Mouse (Mus musculus) CH12.LX (cell line): ENCODE measurements around the gene Smoc1. TPM values are rescaled to one million over a fixed set of nuclear protein-coding genes. Genes with fewer than 3 reads are reported as not detected.

Experiments used
- DNase-seq: peaks from one replicate; pipeline ENCODE4 v3.0.0-alpha.2; 2013; ENCODE audit errors: extremely low read depth
- H3K27ac ChIP-seq: 2 replicates; pipeline ENCODE4 v1.5.1; 2012; ENCODE audit warnings: low read depth, mild to moderate bottlenecking, control low read depth, moderate library complexity; ENCODE audit not compliant: insufficient read depth
- H3K27me3 ChIP-seq: replicated peaks from 2 replicates; pipeline ENCODE3; 2012; ENCODE audit warnings: inconsistent platforms
- H3K36me3 ChIP-seq, 2 experiments: replicated peaks in 1 of 2; 2 replicates each; pipeline versions ENCODE3 to v1.6.1; 2012; ENCODE audit warnings: inconsistent platforms in 1 of 2, low read length in 1 of 2, mild to moderate bottlenecking in 1 of 2, mixed read lengths in 1 of 2, moderate library complexity in 1 of 2; ENCODE audit not compliant: control insufficient read depth in 1 of 2, insufficient read depth in 1 of 2
- H3K4me1 ChIP-seq, 2 experiments: 2 replicates each; pipeline ENCODE4 v1.6.1; 2012; ENCODE audit warnings: inconsistent platforms in 1 of 2, moderate library complexity in 1 of 2; ENCODE audit not compliant: insufficient read depth in 2 of 2, control insufficient read depth in 1 of 2
- H3K4me2 ChIP-seq: 2 replicates; pipeline ENCODE4 v1.6.1; 2012; ENCODE audit warnings: low read depth, mild to moderate bottlenecking, control low read depth; ENCODE audit not compliant: poor library complexity, insufficient read depth, severe bottlenecking
- H3K4me3 ChIP-seq, 3 experiments: fragments of 150-350 bp in 1 of 3; sonication (generic) in 1 of 3; replicated peaks in 1 of 3; 2 replicates each; pipeline versions ENCODE3 to v1.5.1; 2011 to 2012; ENCODE audit warnings: low read depth in 2 of 3, low read length in 2 of 3, mild to moderate bottlenecking in 2 of 3, moderate library complexity in 2 of 3, control low read depth in 1 of 3, improper control_type of control experiment in 1 of 3, inconsistent platforms in 1 of 3, mixed read lengths in 1 of 3; ENCODE audit not compliant: poor library complexity in 1 of 3
- H3K79me2 ChIP-seq: replicated peaks from 2 replicates; pipeline ENCODE4 v1.6.1; 2012; ENCODE audit warnings: mild to moderate bottlenecking, moderate library complexity; ENCODE audit not compliant: control insufficient read depth, poor library complexity, insufficient read depth, severe bottlenecking; ENCODE audit errors: extremely low read depth
- H3K9ac ChIP-seq: 2 replicates; pipeline ENCODE4 v1.6.1; 2012; ENCODE audit warnings: low read depth, mild to moderate bottlenecking, control low read depth, moderate library complexity; ENCODE audit not compliant: insufficient read depth
- H3K9me3 ChIP-seq: replicated peaks from 2 replicates; pipeline ENCODE3; 2012; ENCODE audit warnings: low read length, inconsistent platforms, mixed read lengths
- BHLHE40 ChIP-seq: IDR thresholded peaks from 2 replicates; pipeline ENCODE4 v1.6.1; 2011; ENCODE audit warnings: mild to moderate bottlenecking, low read depth, low read length, improper control_type of control experiment
- CTCF ChIP-seq, 2 experiments: IDR thresholded peaks in 1 of 2; conservative IDR thresholded peaks in 1 of 2; 2 replicates each; pipeline ENCODE4 v1.5.1; 2011 to 2012; ENCODE audit warnings: low read depth in 2 of 2, low read length in 2 of 2, improper control_type of control experiment in 1 of 2, inconsistent platforms in 1 of 2, mild to moderate bottlenecking in 1 of 2, moderate library complexity in 1 of 2
- E2F4 ChIP-seq: IDR thresholded peaks from 2 replicates; pipeline ENCODE4 v1.6.1; 2011; ENCODE audit warnings: low read depth, low read length, improper control_type of control experiment; ENCODE audit not compliant: insufficient replicate concordance
- ETS1 ChIP-seq: conservative IDR thresholded peaks from 2 replicates; pipeline ENCODE4 v1.6.1; 2012; ENCODE audit warnings: low read depth, mild to moderate bottlenecking, inconsistent platforms, low read length, improper control_type of control experiment, moderate library complexity
- GABPA ChIP-seq: IDR thresholded peaks from 2 replicates; pipeline ENCODE4 v1.6.1; 2012; ENCODE audit warnings: low read depth, low read length, improper control_type of control experiment, inconsistent platforms; ENCODE audit not compliant: insufficient replicate concordance
- HCFC1 ChIP-seq: IDR thresholded peaks from 2 replicates; pipeline ENCODE4 v1.6.1; 2012; ENCODE audit warnings: low read depth, mild to moderate bottlenecking, inconsistent platforms, low read length, improper control_type of control experiment
- IRF4 ChIP-seq: IDR thresholded peaks from 2 replicates; pipeline ENCODE4 v1.6.1; 2014; ENCODE audit warnings: low read depth, mild to moderate bottlenecking, inconsistent platforms, low read length, improper control_type of control experiment
- JUND ChIP-seq: conservative IDR thresholded peaks from 2 replicates; pipeline ENCODE4 v1.6.1; 2011; ENCODE audit warnings: low read depth, low read length, improper control_type of control experiment
- KAT2A ChIP-seq: IDR thresholded peaks from 2 replicates; pipeline ENCODE4 v1.6.1; 2012; ENCODE audit warnings: low read length, improper control_type of control experiment, inconsistent platforms; ENCODE audit not compliant: insufficient replicate concordance
- MAFK ChIP-seq: IDR thresholded peaks from 2 replicates; pipeline ENCODE4 v1.6.1; 2011; ENCODE audit warnings: low read length, improper control_type of control experiment; ENCODE audit not compliant: insufficient replicate concordance
- MAZ ChIP-seq: IDR thresholded peaks from 2 replicates; pipeline ENCODE4 v1.6.1; 2012; ENCODE audit warnings: low read depth, mild to moderate bottlenecking, inconsistent platforms, low read length, improper control_type of control experiment, moderate library complexity
- NRF1 ChIP-seq: IDR thresholded peaks from 2 replicates; pipeline ENCODE4 v1.6.1; 2014; ENCODE audit warnings: low read depth, mild to moderate bottlenecking, inconsistent platforms, low read length, improper control_type of control experiment, moderate library complexity
- PAX5 ChIP-seq: IDR thresholded peaks from 2 replicates; pipeline ENCODE4 v1.6.1; 2012; ENCODE audit warnings: low read length, inconsistent platforms, mixed read lengths
- POLR2A ChIP-seq: IDR thresholded peaks from 2 replicates; pipeline ENCODE4 v1.6.1; 2011; ENCODE audit warnings: low read depth, mild to moderate bottlenecking, improper control_type of control experiment, low read length
- POLR2AphosphoS2 ChIP-seq: IDR thresholded peaks from 2 replicates; pipeline ENCODE4 v1.6.1; 2011; ENCODE audit warnings: low read depth, low read length, improper control_type of control experiment
- RCOR1 ChIP-seq: conservative IDR thresholded peaks from 2 replicates; pipeline ENCODE4 v1.6.1; 2012; ENCODE audit warnings: low read depth, mild to moderate bottlenecking, inconsistent platforms, low read length, improper control_type of control experiment
- SIN3A ChIP-seq: IDR thresholded peaks from 2 replicates; pipeline ENCODE4 v1.6.1; 2012; ENCODE audit warnings: low read length, improper control_type of control experiment, inconsistent platforms
- TCF12 ChIP-seq: IDR thresholded peaks from 2 replicates; pipeline ENCODE4 v1.6.1; 2014; ENCODE audit warnings: low read depth, mild to moderate bottlenecking, inconsistent platforms, low read length, improper control_type of control experiment
- USF1 ChIP-seq: IDR thresholded peaks from 2 replicates; pipeline ENCODE4 v1.6.1; 2014; ENCODE audit warnings: low read depth, mild to moderate bottlenecking, inconsistent platforms, low read length, improper control_type of control experiment
- ZC3H11A ChIP-seq: IDR thresholded peaks from 2 replicates; pipeline ENCODE4 v1.6.1; 2012; ENCODE audit warnings: low read depth, mild to moderate bottlenecking, inconsistent platforms, low read length, improper control_type of control experiment
- ZKSCAN1 ChIP-seq: IDR thresholded peaks from 2 replicates; pipeline ENCODE4 v1.6.1; 2012; ENCODE audit warnings: low read depth, inconsistent platforms, low read length, improper control_type of control experiment, borderline replicate concordance
- ZNF384 ChIP-seq: IDR thresholded peaks from 2 replicates; pipeline ENCODE4 v1.6.1; 2012; ENCODE audit warnings: low read depth, low read length, improper control_type of control experiment, inconsistent platforms
- dilution Hi-C: fragments of 300-500 bp; cut with MboI; formaldehyde crosslinking; loops from 2 replicates; pipeline ENCODE4 v1.14.3; 2020; ENCODE audit warnings: low sequenced_read_pairs; ENCODE audit not compliant: extremely low pct_unique_long_range_greater_than_20kb, extremely low pct_ligation_motif_present
- in situ Hi-C: fragments of 300-500 bp; cut with MboI; formaldehyde crosslinking; loops from 3 replicates; pipeline ENCODE4 v1.14.3; 2019; ENCODE audit warnings: low sequenced_read_pairs, low pct_ligation_motif_present, low pct_unique_long_range_greater_than_20kb, mixed read lengths
- polyA plus RNA-seq: library from polyadenylated mRNA; unstranded; fragments of >175 nt; gene quantifications from 2 replicates; pipeline ENCODE4 v1.2.1, GENCODE M21; 2012; ENCODE audit warnings: low read depth; ENCODE audit not compliant: insufficient read length
- total RNA-seq, 2 experiments: library from RNA; depleted of rRNA; stranded (reverse); fragments of 300-350 nt in 1 of 2; fragments of >200 nt in 1 of 2; gene quantifications; 2 replicates each; pipeline ENCODE4 v1.2.3; 2012 to 2014

The Smoc1 gene
- total and polyA plus RNA-seq, 3 experiments: 11.0 to 23.0 (median 11.6) TPM

DNA sequence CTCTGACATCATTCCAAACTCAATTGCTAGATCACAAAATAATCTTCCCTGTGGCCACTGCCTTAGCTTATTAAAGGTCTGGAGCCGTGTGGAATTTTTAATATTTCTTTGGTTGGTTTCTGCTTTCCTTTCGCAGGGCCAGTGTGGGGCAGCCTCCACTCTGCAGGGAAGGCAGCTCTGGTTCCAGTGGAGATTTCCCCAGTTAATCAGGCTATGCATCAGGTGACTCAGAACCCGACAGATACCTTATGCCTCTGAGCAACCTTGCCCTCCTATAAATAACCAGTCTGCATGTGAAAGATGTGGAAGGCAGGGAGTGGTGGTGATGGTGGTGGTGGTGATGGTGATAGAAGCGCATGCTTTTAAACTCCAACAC is 7.4 kb downstream of the Smoc1 start:
- dilution Hi-C loops (no loop called here), in situ Hi-C loops (no loop called here)
- TF ChIP-seq IRF4 (no peak), SIN3A (no peak), POLR2A (no peak), ZKSCAN1 (no peak), ZNF384 (no peak), CTCF (conservative IDR thresholded peaks at IDR 0.05 in 1 of 2, IDR thresholded peaks at IDR 0.05 in 1 of 2; ENCODE audit: low read depth in 2 of 2, low read length in 2 of 2) (no peak), HCFC1 (no peak)
- no peaks in the 10 kb centered on the region for H3K27me3 ChIP-seq
- no peak for DNase-seq
- H3K4me3 ChIP-seq: no peak overlapping the region
- no peak overlapping the region for H3K9ac ChIP-seq
- H3K79me2 ChIP-seq: no peaks in the 10 kb centered on the region
- peaks cover 2 to 22% of the 10 kb centered on the region in 2 experiments; a peak in 2 of 4 replicates for H3K4me1 ChIP-seq
- no peaks in the 10 kb centered on the region for H3K9me3 ChIP-seq
- no peak overlapping the region for H3K27ac ChIP-seq
- H3K4me2 ChIP-seq: no peak overlapping the region
- peaks cover 4 to 58% of the 10 kb centered on the region in 2 experiments for H3K36me3 ChIP-seq

DNA sequence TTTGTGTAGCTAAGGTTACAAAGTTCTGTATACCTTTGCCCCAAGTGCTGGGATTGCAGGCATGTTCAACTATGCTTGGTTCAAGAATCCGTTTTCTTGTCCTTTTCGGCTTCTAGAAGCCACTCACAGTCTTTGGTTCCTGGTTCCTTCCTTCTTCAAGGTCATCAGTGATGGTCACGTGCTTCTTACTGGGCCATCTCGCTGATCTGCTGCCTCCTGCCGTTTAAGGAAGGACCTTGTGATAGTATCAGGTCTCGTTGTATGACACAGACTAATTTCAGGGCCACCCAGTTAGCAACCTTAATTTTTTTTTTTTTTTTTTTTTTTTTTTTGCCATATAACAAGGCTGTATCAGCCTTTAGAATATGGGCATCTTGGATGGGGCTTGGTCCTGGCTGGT is 9.2 kb downstream of the Smoc1 start:
- Histone ChIP-seq H3K36me3 (peaks cover 4 to 56% of the 10 kb centered on the region in 2 experiments), H3K4me3 (no peak overlapping the region), H3K79me2 (no peaks in the 10 kb centered on the region), H3K4me2 (no peak overlapping the region), H3K27ac (no peak overlapping the region), H3K4me1 (peaks cover 2 to 21% of the 10 kb centered on the region in 2 experiments; a peak in 2 of 4 replicates), H3K27me3 (no peaks in the 10 kb centered on the region)
- dilution Hi-C loops: no loop called here
- no peak for DNase-seq
- in situ Hi-C loops: no loop called here
- TF ChIP-seq USF1: peak; percentile 26; the same call in 1 of the 2 replicates
- 0 out of 2 replicates have a peak, but pooled peaks have one; percentile 14 for TF ChIP-seq BHLHE40
- no peak for TF ChIP-seq SIN3A
- TF ChIP-seq CTCF (conservative IDR thresholded peaks at IDR 0.05 in 1 of 2, IDR thresholded peaks at IDR 0.05 in 1 of 2; ENCODE audit: low read depth in 2 of 2, low read length in 2 of 2): peak in 1 of 2 experiments; percentile 12; a peak in 1 of 4 replicates
- TF ChIP-seq TCF12: no peak
- TF ChIP-seq, all 38 proteins: peak for 3
- Histone ChIP-seq H3K9ac (no peak overlapping the region), H3K9me3 (no peaks in the 10 kb centered on the region)

DNA sequence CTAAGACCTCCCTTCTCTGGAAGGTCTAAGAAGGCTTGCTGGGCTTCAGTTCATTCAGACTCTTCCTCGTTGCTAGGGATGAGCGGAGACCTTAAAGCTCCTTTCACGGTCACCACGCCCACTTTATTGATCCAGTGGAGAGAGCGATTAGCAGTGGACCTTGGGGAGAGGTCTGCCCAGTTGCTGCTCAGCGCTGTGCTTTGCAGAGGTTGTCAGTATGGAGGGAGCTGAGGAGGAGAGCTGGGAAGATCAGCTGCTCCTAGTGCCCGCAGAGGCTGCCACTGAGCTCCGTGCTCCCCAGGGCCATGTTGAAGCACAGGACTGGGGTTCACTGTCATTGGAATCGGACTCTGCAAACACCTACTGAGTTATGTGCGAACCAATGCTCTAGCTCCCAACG is 17.0 kb downstream of the Smoc1 start:
- in situ Hi-C loops: no loop called here
- Histone ChIP-seq H3K27me3 (no peaks in the 10 kb centered on the region), H3K79me2 (no peaks in the 10 kb centered on the region), H3K27ac (no peak overlapping the region), H3K36me3 (peaks cover 0 to 52% of the 10 kb centered on the region in 2 experiments), H3K9ac (no peak overlapping the region), H3K9me3 (no peaks in the 10 kb centered on the region), H3K4me1 (peaks cover 4 to 21% of the 10 kb centered on the region in 2 experiments; a peak in 2 of 4 replicates), H3K4me3 (no peak overlapping the region), H3K4me2 (no peak overlapping the region)
- dilution Hi-C loops: no loop called here
- TF ChIP-seq KAT2A: no peak
- no peak for TF ChIP-seq POLR2AphosphoS2
- no peak for TF ChIP-seq USF1
- TF ChIP-seq IRF4: no peak
- no peak for TF ChIP-seq MAZ
- TF ChIP-seq NRF1: no peak
- no peak for TF ChIP-seq MAFK
- no peak for TF ChIP-seq ZNF384
- no peak for TF ChIP-seq PAX5
- no peak for TF ChIP-seq JUND
- no peak for TF ChIP-seq RCOR1
- no peak for TF ChIP-seq GABPA
- no peak for TF ChIP-seq TCF12
- TF ChIP-seq SIN3A: no peak
- no peak for TF ChIP-seq BHLHE40
- TF ChIP-seq HCFC1: no peak
- no peak for TF ChIP-seq ETS1
- TF ChIP-seq E2F4: no peak
- no peak for TF ChIP-seq ZC3H11A
- no peak for TF ChIP-seq CTCF (conservative IDR thresholded peaks at IDR 0.05 in 1 of 2, IDR thresholded peaks at IDR 0.05 in 1 of 2; ENCODE audit: low read depth in 2 of 2, low read length in 2 of 2)
- no peak for DNase-seq
